Mouse (Mus musculus) heart, postnatal 0 days (tissue): Measurements from ENCODE around the gene Coq2. TPM values are rescaled to one million over a fixed set of nuclear protein-coding genes. Genes with fewer than 3 reads are reported as not detected.

Experiments
- ATAC-seq: fragments of 200-750 bp; cut with Nextera tagmentation; 2 replicates; pipeline ENCODE4 v1.8.0; 2017; ENCODE audit warnings: low read depth, moderate number of reproducible peaks, moderate library complexity; ENCODE audit not compliant: insufficient read depth
- DNase-seq: peaks from one replicate; pipeline ENCODE4 v3.0.0-alpha.2; 2016; ENCODE audit warnings: low spot score
- H3K27ac ChIP-seq: fragments of 300-500 bp; sonication (generic); 2 replicates; pipeline ENCODE4 v1.5.1; 2014; ENCODE audit warnings: low read depth, mild to moderate bottlenecking
- H3K27me3 ChIP-seq: fragments of 300-500 bp; sonication (generic); 2 replicates; pipeline ENCODE4 v1.6.1; 2014; ENCODE audit warnings: low read length, mixed read lengths; ENCODE audit not compliant: control insufficient read depth, insufficient read depth
- H3K36me3 ChIP-seq: fragments of 300-500 bp; sonication (generic); replicated peaks from 2 replicates; pipeline ENCODE4 v1.6.1; 2014; ENCODE audit warnings: low read length, mixed read lengths; ENCODE audit not compliant: control insufficient read depth, insufficient read depth
- H3K4me1 ChIP-seq: fragments of 300-500 bp; sonication (generic); 2 replicates; pipeline ENCODE4 v1.6.1; 2014; ENCODE audit warnings: antibody characterized with exemption; ENCODE audit not compliant: control insufficient read depth, insufficient read depth
- H3K4me2 ChIP-seq: fragments of 300-500 bp; sonication (generic); 2 replicates; pipeline ENCODE4 v1.6.1; 2014; ENCODE audit warnings: low read depth, mild to moderate bottlenecking, low read length, moderate library complexity
- H3K4me3 ChIP-seq: fragments of 300-500 bp; sonication (generic); 2 replicates; pipeline ENCODE4 v1.5.1; 2014; ENCODE audit warnings: low read depth, low read length
- H3K9ac ChIP-seq: fragments of 300-500 bp; sonication (generic); replicated peaks from 2 replicates; pipeline ENCODE4 v1.6.1; 2014; ENCODE audit warnings: low read depth, low read length, mixed read lengths
- H3K9me3 ChIP-seq: fragments of 300-500 bp; sonication (generic); replicated peaks from 2 replicates; pipeline ENCODE4 v1.6.1; 2016; ENCODE audit warnings: low read length; ENCODE audit not compliant: control insufficient read depth
- CTCF ChIP-seq: IDR thresholded peaks from 2 replicates; pipeline ENCODE4 v1.5.1; 2016; ENCODE audit warnings: antibody characterized with exemption, control low read depth, low read depth
- EP300 ChIP-seq: IDR thresholded peaks from 2 replicates; pipeline ENCODE4 v1.6.1; 2016; ENCODE audit warnings: antibody characterized with exemption, low read depth
- WGBS: fragments of 180-500 bp; shearing (Covaris S2); extraction: QIAGEN DNeasy Blood & Tissue Kit; methylation state at CpG from one replicate; pipeline ENCODE4 v1.1.7; 2014; 5-methylcytosine and 5-hydroxymethylcytosine counted together
- polyA plus RNA-seq: library from polyadenylated mRNA; unstranded; fragments of >200 nt; fragmentation: Nextera tagmentation; extraction: Ambion mirVana; gene quantifications from 2 replicates; pipeline ENCODE4 v1.2.1, GENCODE M21; 2015
- total RNA-seq: library from RNA; depleted of rRNA; stranded (reverse); fragments of >200 nt; gene quantifications from 2 replicates; pipeline ENCODE4 v1.2.3, GENCODE M21; 2014; ENCODE audit warnings: low replicate concordance

Gene Coq2
- total and polyA plus RNA-seq, 2 experiments from 2014 or later, result 68.5 to 146 TPM

- DNase-seq, result no peak
- Histone ChIP-seq H3K27ac (no peak overlapping the region), H3K9ac (no peak overlapping the region), H3K4me3 (no peak overlapping the region), H3K9me3 (no peaks in the 10 kb centered on the region), H3K4me1 (peaks cover 5% of the 10 kb centered on the region), H3K27me3 (no peaks in the 10 kb centered on the region), H3K36me3 (no peaks in the 10 kb centered on the region), H3K4me2 (no peak overlapping the region)
- WGBS, result 64% methylated on average over 8 of the region's 8 CpGs
- no peak for ATAC-seq
- TF ChIP-seq CTCF, result no peak
These were observed 36.5 kb downstream of the Coq2 start for GRCm38 (mm10) chr5:100638483-100638882.

GRCm38 (mm10) chr5:100636794-100637544 is 38.0 kb downstream of the Coq2 start:
- DNase-seq, result peak; percentile 34
- Histone ChIP-seq H3K9ac (no peak overlapping the region), H3K36me3 (no peaks in the 10 kb centered on the region), H3K4me3 (no peak overlapping the region), H3K27me3 (no peaks in the 10 kb centered on the region), H3K9me3 (no peaks in the 10 kb centered on the region), H3K27ac (no peak overlapping the region), H3K4me2 (no peak overlapping the region), H3K4me1 (no peaks in the 10 kb centered on the region)
- 66% methylated on average over 8 of the region's 8 CpGs for WGBS
- ATAC-seq, result peak; percentile 42
- TF ChIP-seq CTCF (no peak), EP300 (no peak)

DNA sequence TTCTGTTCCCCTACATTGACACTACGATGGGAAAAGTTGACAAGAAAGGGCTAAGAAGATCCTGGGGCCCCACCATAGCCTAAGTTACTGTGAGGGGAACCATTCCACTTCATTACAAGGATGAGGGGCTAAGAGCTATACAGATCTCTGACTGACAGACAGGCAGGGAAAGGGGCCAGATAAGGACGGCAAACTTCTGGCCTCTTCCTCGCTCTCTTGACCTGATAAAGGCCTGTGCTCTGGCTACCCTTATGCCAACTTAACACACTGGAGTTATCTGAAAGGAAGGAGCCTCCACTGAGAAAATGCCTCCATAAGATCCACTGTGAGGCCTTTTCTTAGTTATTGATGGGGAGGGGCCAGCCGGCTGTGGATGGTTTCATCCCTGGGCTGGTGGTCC is 39.0 kb downstream of the Coq2 start:
- DNase-seq, result no peak
- TF ChIP-seq CTCF (no peak), EP300 (no peak)
- H3K4me2 ChIP-seq, result no peak overlapping the region
- no peak overlapping the region for H3K9ac ChIP-seq
- H3K27me3 ChIP-seq, result no peaks in the 10 kb centered on the region
- H3K9me3 ChIP-seq, result no peaks in the 10 kb centered on the region
- no peak overlapping the region for H3K27ac ChIP-seq
- WGBS, result 73% methylated on average over 4 of the region's 4 CpGs
- no peaks in the 10 kb centered on the region for H3K4me1 ChIP-seq
- no peaks in the 10 kb centered on the region for H3K36me3 ChIP-seq
- no peak overlapping the region for H3K4me3 ChIP-seq
- no peak for ATAC-seq

GRCm38 (mm10) chr5:100634885-100635478 is 40.0 kb downstream of the Coq2 start:
- Histone ChIP-seq H3K9ac (no peak overlapping the region), H3K4me3 (no peak overlapping the region), H3K36me3 (no peaks in the 10 kb centered on the region), H3K4me2 (no peak overlapping the region), H3K9me3 (no peaks in the 10 kb centered on the region), H3K27ac (no peak overlapping the region), H3K4me1 (no peaks in the 10 kb centered on the region), H3K27me3 (no peaks in the 10 kb centered on the region)
- TF ChIP-seq CTCF, result no peak
- no peak for TF ChIP-seq EP300
- WGBS, result 74% methylated on average over 8 of the region's 8 CpGs
- ATAC-seq (no peak), DNase-seq (no peak)

- H3K27ac ChIP-seq, result no peak overlapping the region
- no peak overlapping the region for H3K4me3 ChIP-seq
- no peaks in the 10 kb centered on the region for H3K27me3 ChIP-seq
- no peaks in the 10 kb centered on the region for H3K36me3 ChIP-seq
- no peaks in the 10 kb centered on the region for H3K9me3 ChIP-seq
- DNase-seq (no peak), ATAC-seq (no peak)
- no peak overlapping the region for H3K9ac ChIP-seq
- no peak for TF ChIP-seq EP300
- no peak for TF ChIP-seq CTCF
- 84% methylated on average over 8 of the region's 8 CpGs for WGBS
- H3K4me1 ChIP-seq, result no peaks in the 10 kb centered on the region
- no peak overlapping the region for H3K4me2 ChIP-seq
These were observed 42.3 kb downstream of the Coq2 start for GRCm38 (mm10) chr5:100632540-100633129.
